29 mouse cellular contexts compared by ENCODE assay signal in genomic region chr13:51784476-51784875, GRCm38 (mm10). TPM values are rescaled to one million over a fixed set of nuclear protein-coding genes. Genes with fewer than 3 reads are reported as not detected.
DNase-seq lines count a peak whose midpoint lies in the region; ATAC-seq and TF ChIP-seq lines count a peak whose summit lies in the region.
"Had no signal": no experiment of that assay in that cellular context is flagged by ENCODE, and none has a peak within 500 bp of the region (broad histone marks: within the 10 kb centered on the region; RNA-seq: fewer than 3 reads in every experiment).

No protein-coding gene starts in this region.

- no peak for TF ChIP-seq CTCF in left cerebral cortex, adult 2 months (IDR thresholded peaks at IDR 0.05)

- H3K27ac ChIP-seq in left cerebral cortex, adult 2 months: peak overlapping the region; percentile 75
- H3K27ac ChIP-seq: heart, adult 2 months; heart, embryonic 13.5 days; hindbrain, embryonic 10.5 days; liver, embryonic 14.5 days; macrophage; midbrain, embryonic 13.5 days; stomach, embryonic 15.5 days had no signal

- ATAC-seq in CD4-positive, CD25-positive, alpha-beta regulatory T cell, adult 4 months: peak; percentile 21
- peak; percentile 37 for ATAC-seq in inflammation-experienced regulatory T-cells, adult 6 months
- ATAC-seq: forebrain, embryonic 14.5 days; hindbrain, embryonic 16.5 days; intestine, postnatal 0 days; midbrain, embryonic 13.5 days had no signal

- intact Hi-C loops in left cerebral cortex, adult 2 months (cut with DNase I): no loop called here

- no peak overlapping the region for H3K4me3 ChIP-seq in left cerebral cortex, adult 2 months
- H3K4me3 ChIP-seq: heart, adult 2 months; heart, embryonic 13.5 days; hindbrain, embryonic 10.5 days; midbrain, embryonic 13.5 days; stomach, embryonic 15.5 days had no signal

- no peak for DNase-seq in left cerebral cortex, adult 2 months (ENCODE audit: extremely low spot score in 1 of 2, low spot score in 2 of 2)
- no peak for DNase-seq in left cerebral cortex, adult 11 months (ENCODE audit: low spot score)
- DNase-seq in CD4-positive, CD25-positive, alpha-beta regulatory T cell, adult 2 months (ENCODE audit: low read depth, low spot score): peak; percentile 45
- DNase-seq in heart, postnatal 4 days: no peak
- DNase-seq in heart, adult 9 months (ENCODE audit: low spot score in 2 of 2): no peak
- DNase-seq: adrenal gland, postnatal 14 days; B cell, adult 2 months; cerebellum, adult 11 months; cerebellum, adult 9-10 months; cerebellum, postnatal 36 days; embryo, embryonic 11 days; heart, adult 2 months; heart, postnatal 10 days; kidney, postnatal 10 days; left cerebral cortex, postnatal 4 days; liver; lung, adult 2 months; right cerebral cortex, postnatal 14 days had no signal

RNA-seq across cellular contexts. Expression of gene Sema4d, which starts 9.1 kb away (rescaled TPM):
- total RNA-seq in left cerebral cortex, adult 2 months (2021): 10 to 100 TPM; 69.0 to 83.6 TPM
- 100 to 1,000 TPM; 122 to 152 TPM for polyA plus RNA-seq in CD4-positive, CD25-positive, alpha-beta regulatory T cell, adult 4 months (2017; shearing (Covaris generic))
- polyA plus RNA-seq in inflammation-experienced regulatory T-cells, adult 6 months (2017; shearing (Covaris generic)): 100 to 1,000 TPM; 111 to 154 (median 126) TPM
- total RNA-seq in heart, postnatal 4 days (2021): 10 to 100 TPM; 54.7 to 61.4 TPM
